Mouse (Mus musculus) cerebellum, adult 2 months (tissue): ENCODE measurements at regions not wholly inside any gene's neighbourhood (a gene's known extent, or its start where the extent isn't known, plus 50 kb on each side); places are given as distances from the start of the nearest gene placed in this dataset.

ENCODE experiments used
- CTCF ChIP-seq: fragments of 200-500 bp; IDR thresholded peaks from 2 replicates; pipeline ENCODE4 v1.5.1; 2011; ENCODE audit warnings: low read depth, mild to moderate bottlenecking, control low read depth, low read length, moderate library complexity, borderline replicate concordance; ENCODE audit not compliant: insufficient read depth
- POLR2A ChIP-seq: fragments of 200-500 bp; IDR thresholded peaks from 2 replicates; pipeline ENCODE4 v1.6.1; 2011; ENCODE audit warnings: low read length, control low read depth, borderline replicate concordance; ENCODE audit not compliant: insufficient read depth

- no peak for TF ChIP-seq POLR2A
- no peak for TF ChIP-seq CTCF
These were observed 55.2 kb upstream of the Slc16a1 start for GRCm38 (mm10) chr3:104583236-104583635.
